Mouse (Mus musculus) layer of hippocampus, postnatal 10 days (tissue): Measurements from ENCODE around the gene N4bp1. TPM values are rescaled to one million over a fixed set of nuclear protein-coding genes. Genes with fewer than 3 reads are reported as not detected.

Source experiments
- DNase-seq, 2 experiments: peaks; one replicate each; pipeline ENCODE4 v3.0.0; 2021; ENCODE audit warnings: low spot score in 2 of 2
- total RNA-seq, 2 experiments: library from RNA; stranded (reverse); gene quantifications; 2 replicates each; pipeline ENCODE4 v1.2.3; 2021

N4bp1 gene
- total RNA-seq, 2 experiments from 2014 or later = 25.9 to 27.0 TPM

DNA sequence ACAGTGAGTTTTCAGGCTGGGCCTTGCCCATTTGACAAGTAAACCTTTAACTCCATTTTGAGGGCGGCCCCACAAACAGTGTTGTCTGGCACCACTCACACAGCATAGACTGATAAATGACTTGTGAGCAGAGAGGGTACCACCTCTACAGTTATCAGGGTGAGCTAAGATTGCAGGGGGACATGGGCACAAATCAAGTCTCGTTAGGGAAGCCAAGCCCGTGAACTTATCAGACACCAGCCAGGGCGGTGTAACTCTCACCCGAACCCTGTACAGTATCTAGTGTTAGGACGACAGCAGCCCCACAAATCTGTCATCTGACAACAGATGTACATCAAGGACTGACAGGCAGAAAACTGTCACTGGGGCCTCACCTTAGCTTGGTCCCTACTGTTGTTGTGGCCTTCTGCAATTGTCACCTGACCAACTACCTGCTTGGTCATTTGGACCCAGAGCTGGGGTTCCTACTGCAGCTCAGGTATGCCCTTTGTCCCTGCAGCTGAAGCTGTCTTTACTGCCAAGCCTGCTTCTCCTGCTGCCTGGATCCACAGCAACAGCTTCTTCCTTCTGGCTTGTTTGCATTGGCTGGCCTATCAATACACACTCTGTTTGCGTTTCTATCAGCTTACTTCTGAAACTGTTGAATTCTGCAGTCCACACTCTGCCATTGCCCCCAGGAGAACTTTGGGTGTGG is 12.8 kb upstream of the N4bp1 start:
- no peak for DNase-seq

DNA sequence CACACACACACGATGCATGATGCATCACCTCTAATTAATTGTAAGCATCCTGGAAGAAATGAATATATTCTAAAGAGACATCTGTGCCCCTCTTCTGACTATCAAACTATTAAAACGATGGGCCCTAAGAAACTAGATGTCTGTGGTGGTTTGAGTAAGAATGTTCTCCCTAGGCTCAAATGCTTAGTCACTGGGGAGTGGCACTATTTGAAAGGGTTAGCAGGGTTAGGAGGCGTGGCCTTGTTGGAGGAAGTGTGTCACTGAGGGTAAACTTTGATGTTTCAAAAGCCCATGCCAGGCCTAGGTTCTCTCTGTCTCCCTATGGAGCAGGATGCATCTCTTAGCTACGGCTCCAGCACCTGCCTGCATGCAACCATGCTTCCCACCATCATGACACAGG is 10.3 kb upstream of the N4bp1 start:
- DNase-seq = no peak

DNA sequence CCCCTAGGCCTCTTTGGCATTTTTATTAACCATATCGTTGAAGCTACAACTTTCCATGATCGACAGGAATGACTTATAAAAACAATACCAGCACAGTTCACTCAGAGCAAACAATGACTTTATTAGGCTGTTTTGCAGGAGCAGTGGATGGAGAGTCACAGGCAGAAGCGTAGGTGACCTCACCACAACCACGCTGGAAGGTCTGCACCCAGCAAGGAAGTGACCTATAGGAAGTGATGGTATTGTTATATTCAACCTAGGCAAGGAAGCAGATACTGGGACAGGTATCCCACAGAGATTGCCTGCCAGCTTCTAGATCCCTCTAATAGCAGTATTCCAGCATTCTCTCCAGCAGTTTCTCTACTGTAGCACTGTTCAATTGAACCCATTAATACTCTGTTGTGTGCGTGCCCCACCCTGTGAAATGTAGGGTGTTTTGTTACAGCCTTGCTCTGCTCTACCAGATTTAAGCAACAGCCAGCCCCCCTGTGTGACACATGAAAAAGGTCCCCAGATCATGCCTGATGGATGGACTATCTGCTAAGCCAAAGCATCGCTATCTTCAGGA is 9.2 kb upstream of the N4bp1 start:
- no peak for DNase-seq

DNA sequence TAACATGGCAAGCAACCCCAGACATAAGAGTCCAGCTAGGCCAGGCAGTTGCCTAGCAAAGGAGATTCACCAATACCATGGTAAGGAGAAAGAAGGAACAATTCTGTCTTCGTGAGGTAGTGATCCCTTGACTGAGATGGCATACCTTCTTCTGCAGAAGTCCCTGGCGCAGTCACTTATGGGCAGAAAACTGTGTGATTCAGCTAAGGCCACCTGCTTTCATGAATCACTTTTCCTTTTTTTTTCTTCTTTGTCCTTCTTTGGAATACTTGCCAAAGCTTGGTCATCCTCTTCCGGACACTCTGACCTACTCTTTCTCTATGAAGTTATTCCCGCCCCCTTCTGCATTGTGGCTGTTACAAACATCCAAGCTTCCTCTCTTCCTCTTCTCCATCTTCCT is 8.5 kb upstream of the N4bp1 start:
- no peak for DNase-seq

DNA sequence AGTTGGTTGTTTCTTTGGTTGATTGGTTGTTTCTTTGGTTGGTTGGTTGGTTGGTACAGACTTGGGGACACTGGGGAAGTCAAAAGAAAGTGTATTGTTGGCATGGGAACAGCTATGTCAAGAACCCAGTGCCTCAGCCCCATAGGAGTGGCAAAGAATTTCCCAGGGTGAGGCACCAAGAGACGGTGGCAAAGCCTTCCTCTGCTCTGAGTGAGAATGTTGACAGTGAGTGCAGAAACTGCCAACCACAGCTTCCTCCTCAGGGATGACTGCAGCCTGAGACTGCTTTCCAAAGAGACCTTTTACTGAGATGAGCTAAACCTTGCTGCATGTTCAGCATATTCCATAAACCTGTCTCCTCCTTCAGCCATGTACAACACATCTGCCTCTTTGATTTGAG is 6.5 kb upstream of the N4bp1 start:
- no peak for DNase-seq

DNA sequence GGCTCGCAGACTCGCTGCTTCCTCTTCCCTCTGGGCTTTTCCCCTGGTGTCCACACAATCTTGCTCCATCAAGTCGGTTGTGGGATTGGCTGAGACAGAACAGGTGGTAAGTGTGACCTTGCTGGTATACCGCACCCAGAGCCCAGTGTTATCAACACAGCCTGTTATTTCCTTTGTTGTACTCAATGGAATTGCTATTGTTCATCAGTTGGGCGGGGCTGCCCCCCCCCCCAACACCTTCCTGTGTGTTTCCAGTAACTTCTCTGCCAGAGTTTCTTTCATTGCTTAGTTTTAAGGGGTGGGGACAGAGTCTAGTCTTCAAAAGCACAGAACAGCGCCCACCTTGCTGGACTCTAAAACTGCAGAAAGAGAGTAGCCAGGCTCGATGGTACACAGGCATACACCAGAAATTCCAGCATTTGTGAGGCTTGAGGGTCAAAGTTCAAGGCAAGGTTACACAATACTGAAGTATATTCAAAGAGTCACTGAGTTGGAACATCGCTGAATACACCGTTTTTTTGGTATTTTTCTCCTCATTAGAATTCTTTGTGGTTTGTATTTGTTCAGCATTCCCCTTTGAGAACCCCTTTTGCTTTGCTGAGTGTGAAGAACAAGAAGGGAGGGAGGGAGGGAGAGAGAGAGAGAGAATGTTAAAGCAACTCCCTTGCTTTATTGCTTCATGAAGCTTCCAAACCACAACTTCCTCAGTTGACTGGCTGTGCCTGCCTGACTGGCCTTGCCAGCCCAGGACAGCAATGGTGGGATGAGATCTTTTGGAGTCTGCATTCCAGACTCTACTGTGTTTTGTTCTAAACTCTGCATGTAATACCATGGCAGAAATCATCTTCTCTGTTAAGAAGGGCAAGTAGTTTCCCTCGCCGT is 3.2 kb upstream of the N4bp1 start:
- DNase-seq = no peak

DNA sequence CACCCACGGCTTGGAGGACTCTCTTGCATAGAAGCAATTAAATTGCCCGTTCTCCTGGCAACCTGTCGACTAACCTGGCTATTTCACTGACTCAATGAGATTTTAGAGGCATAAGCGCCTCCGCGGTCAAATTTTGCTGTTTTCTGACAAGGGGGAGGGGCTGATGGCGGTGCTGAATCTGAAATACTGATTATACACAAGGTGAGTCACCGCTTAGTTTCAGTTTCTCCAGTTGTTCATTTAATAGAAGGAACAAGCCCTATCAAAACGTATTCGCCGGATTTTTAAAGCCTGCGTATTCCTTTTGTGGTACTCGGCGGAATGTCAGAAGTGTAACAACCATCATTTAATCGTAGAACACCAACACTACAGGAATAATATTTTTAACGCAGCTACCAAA is 991 bp downstream of the N4bp1 start:
- DNase-seq = no peak

DNA sequence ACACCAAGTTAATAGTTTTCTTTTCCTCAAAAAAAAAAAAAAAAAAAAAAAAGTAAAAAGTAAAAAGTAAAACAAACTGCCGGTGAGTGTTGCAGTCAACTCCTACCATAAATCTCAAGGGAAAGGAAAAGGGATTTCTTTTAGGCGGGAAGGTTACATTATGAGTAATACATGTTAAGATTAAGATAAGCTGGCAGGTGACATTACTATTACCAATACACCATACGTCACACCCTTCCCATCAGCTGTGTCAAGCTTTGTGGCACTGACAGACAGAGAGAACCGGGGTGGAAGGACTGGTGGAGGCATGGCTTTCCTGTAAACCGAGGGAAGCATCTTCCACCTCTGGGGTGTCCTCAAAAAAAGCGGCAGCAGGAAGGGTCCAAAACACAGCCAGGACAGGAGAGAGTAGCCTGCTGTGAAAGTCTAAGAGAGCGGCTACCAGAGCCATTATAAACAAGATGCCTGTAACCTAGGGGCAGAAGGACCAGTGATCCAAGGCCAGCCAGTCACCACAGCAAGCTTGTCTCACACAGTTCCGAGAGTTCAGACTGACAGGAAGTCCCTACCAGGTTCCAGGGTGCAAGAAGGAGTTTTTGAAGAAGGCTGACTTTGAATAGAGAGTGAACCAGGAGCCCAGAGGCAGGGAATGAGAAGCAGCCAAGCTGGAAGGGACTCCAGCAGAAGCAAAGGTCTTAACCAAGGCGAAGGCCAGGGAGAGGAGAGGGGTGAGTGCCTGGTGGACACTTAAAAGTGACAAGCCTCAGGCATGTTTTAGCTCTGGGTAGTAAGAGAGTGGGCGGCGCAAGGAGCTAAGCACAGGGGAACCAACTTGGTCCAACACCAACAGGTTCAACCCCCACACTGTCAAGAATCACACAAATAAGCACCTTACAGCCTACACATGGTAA is 2.2 kb downstream of the N4bp1 start:
- no peak for DNase-seq

DNA sequence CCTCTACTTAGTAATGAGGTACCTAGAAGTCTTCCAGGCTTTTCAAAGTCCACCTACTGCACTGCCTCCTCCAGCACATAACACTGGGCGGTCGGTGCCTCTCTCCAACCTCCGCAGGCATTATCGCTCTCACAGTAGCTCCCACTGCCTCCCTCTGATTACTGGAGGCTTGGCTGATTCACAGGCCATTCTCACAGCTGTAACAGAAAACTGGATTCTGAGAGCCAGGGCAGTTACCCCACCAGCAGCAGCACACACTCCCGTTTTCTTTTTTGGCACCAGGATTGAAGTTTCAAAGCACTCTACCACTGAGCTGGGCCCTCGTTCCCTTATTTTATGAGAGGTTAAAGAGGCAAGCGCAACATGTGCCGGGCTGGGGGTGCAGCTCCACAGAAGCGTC is 3.1 kb downstream of the N4bp1 start:
- no peak for DNase-seq

DNA sequence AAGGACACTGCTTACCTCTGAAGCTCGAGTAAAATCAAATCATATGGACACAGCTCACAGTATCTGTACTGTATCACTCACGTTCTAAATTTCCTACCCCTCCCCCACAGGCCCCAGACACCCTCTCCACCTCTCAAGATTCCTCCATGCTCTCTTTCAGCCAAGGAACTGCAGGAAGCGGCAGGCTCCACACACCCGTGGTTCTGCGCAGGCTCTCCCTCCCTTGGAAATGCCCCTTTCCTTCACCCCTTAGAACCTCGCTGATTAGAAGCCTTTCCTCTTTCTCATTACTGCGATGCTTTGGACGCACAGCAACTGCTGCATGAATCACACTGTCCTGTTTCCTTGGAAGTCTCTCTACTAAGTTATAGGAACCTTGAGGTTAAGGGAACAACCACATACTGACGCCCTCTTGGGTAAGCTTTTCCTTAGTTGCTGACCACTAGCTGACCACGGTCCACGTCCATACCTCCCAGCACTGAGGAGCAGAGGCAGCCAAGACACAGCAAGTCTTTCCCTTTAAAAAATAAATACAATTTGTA is 3.9 kb downstream of the N4bp1 start:
- no peak for DNase-seq

DNA sequence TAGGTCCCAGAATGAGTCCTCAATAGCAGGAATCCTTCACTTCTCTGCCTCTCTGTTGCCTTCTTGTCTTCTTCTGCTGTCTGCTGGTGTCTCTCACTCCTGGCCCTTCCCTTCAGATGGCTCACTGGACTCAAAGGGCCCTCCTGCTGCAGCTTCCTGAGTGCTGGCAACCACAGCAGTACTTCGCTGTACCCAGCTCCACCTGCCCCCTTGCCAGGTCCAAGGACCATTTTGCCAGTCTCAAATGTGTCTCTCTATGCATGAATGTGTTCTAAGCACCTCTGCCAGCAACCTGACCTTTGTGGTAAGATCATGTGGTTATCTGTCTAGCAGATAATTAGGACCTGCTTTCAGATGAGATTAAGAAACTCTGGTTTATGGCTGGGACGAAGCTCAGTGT is 8.2 kb downstream of the N4bp1 start:
- DNase-seq = no peak

DNA sequence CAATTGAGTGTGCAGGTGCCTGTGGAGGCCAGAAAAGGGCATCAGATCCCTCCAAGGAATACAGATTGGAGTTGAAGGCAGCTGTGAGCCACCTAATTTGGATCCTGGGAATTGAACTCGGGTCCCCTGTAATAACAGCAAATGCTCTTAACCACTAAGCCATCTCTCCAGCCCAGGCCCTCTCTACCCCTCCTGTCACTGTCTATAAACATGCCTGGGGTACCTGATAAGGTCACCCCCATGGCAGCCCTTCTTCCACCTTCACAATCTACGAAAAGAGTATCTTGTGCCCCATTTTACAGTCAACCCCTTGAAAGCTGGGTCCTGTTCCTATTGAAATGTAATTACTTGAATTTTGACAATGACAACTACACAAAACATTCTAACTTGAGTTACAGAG is 11.0 kb downstream of the N4bp1 start:
- no peak for DNase-seq

DNA sequence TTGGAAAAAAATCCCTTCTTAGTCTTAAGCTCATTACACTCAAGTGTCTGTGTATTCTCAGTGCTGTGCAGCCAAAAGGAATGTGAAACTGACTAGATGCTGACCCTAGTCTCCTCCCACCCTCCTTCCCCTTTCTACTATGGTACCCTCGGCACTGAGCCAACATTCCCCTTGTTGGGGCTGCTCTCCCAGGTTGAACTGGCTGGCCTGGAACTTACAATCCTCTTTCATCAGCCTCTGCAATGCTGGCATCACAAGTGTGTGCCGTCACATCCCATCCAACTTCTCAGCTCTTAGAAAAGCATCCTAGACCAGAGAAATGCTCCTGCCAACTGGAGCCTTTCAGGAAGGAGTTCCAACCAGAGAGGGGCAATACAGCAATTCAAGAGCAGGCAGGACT is 11.9 kb downstream of the N4bp1 start:
- DNase-seq = peak; percentile 38 to 45

DNA sequence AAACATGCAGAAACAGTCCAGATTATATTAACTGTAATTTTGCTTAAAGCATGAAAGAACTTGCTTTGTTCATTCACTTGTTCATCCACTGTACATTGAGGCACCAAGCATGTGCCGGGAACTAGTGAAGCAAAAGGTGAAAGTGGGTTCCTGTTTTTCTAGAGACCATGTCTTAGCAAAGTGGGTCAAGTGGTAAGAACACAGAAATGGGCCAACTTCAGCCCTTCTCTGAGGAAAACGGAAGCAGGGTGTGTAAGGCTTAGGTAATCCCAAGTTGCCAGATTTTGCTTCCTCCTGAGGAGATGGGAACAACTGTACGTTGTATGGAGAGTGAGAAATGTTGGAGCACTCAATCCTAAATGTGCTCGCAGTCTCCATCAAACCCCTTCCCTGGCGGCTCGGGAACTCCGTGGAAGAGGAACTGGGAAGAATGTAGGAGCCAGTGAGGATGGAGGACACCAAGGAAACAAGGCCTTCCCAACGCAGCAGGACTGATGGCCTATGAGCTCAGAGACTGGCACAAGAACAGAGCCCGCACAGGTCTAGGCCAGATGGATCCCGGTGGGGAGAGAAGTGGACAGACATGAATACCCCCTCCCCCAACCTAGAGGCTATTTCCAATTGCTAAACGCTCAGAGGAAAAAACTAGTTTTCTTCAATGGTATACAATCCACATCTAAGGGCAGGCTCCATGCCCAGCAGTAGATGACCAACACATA is 12.8 kb downstream of the N4bp1 start:
- DNase-seq = no peak

DNA sequence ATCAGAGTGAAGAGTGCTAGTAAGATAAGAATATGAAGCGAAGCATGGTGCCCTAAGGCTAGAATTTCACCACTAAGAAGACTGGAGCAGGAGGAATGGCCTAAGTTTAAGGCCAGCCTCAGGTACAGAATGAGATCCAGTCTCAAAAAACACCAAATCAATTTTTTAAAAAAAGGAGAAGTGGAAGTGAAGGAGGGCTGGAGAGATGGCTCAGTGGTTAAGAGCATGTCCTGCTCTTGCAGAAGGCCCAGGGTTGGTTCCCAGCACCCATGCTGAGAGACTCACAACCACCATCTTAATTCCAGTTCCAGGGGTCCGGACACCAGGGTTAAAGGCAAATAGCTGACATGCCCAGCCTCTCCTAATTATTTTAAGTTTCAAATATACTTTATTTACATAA is 13.6 kb downstream of the N4bp1 start:
- no peak for DNase-seq

DNA sequence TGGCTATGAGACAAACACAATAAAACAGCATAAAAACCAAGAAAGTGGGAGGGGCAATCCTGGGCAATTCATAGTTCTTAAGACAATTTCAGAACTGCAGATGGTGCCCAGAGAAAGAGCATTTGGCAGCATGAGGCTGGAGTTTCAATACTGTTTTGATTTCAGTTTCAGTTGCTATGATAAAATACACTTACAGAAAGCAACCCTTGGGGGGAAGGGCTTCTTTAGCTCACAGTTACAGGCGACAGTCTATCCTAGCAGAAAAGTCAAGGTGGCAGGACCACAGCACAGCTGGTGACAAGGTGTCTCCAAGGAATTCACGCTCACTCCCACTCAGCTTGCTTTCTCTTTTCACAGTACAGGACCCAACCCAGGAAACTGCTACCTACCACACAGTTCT is 14.3 kb downstream of the N4bp1 start:
- DNase-seq = no peak

DNA sequence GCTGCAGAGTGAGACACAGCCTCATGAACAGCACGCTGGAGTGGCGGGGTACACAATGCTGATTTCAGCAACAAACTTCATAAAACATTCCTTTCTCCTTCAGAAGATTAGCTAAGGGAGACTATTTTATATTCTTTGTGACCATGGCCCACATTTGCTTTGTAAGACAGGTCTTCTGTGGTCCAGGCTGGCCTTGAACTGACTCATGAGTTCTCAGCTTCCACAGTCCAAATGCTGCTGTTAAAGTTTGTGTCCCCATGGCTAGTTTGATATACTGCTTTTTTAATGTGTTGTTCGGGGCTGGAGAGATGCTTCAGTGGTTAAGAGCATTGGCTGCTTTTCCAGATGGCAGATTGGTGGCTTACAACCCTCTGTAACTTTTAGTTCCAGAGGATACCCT is 17.0 kb downstream of the N4bp1 start:
- no peak for DNase-seq

DNA sequence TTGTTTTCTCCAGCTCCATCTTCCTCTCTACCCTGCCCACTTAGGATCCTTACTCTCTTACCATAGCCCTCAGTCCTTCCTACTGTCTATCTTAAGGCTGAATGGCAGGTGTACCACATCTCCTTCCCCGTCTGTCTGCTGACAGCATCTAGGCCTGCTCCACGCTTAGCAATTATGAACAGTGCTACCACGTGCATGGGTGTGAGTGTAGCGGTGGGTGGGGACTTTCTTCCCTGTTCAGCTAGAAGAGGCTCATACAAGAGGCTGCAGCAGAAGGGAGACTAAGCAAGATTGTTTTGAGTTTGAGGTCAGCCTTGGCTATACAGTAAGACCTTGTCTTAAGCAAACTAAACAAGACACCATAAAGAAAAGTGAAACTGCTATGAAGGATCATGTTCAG is 20.3 kb downstream of the N4bp1 start:
- DNase-seq = no peak

DNA sequence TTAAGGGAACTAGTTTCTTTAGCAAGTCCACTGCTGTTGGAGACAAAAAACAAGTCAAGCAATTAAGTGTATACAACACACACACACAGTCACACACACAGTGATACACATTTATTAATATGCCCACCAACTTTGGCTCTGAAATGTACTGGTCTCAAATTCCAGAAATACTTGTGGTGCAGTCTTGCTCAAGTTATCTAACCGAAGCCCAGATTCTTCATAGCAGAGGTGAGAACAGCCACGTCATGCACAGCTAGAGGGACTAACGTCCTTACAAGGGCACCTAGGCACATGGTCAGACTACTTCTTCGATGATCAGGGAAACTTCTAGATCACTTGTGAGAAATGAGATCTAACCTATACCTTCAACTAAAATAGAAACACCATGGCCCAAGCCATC is 22.2 kb downstream of the N4bp1 start:
- no peak for DNase-seq

DNA sequence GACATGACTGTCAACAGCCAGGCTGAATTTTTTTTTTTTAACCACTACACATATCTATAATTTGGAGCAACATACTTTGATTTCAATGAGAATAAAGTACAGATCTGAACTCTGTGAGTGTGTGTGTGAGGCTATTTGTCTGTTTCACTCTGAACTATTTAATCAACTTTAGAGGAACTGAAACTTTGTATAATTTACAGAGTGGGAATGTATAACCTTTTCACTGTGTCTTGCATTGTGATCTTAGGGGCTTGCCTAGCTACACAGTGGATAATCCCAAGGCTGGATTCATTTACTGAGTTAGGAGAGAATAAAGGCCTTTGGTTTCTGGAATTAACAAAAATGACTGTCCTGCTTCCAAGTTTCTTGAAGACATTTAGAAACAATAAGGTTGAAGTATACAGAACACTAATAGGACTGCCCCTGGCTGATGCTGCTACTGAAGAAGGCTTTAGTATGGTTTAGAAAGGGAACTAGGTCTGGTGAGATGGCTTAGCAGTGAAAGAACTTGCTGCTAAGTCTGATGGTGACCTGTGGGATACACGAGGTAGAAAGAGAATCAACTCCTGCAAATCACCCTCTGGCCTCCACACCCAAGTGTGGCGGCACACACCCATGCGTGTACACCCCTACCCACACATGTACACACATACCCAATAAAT is 22.8 kb downstream of the N4bp1 start:
- DNase-seq = no peak
